Mouse (Mus musculus) embryonic facial prominence, embryonic 11.5 days (tissue): ENCODE measurements around the gene Fcer2a. TPM values are rescaled to one million over a fixed set of nuclear protein-coding genes. Genes with fewer than 3 reads are reported as not detected.

Experiments
- ATAC-seq: fragments of 200-750 bp; cut with Nextera tagmentation; replicated peaks from 2 replicates; pipeline ENCODE4 v1.8.0; 2017; ENCODE audit warnings: low read depth; ENCODE audit not compliant: insufficient number of reproducible peaks, low FRiP score, low TSS enrichment
- DNase-seq: peaks from one replicate; pipeline ENCODE4 v3.0.0-alpha.2; 2015; ENCODE audit warnings: low spot score
- H3K27ac ChIP-seq: fragments of 300-500 bp; sonication (generic); replicated peaks from 2 replicates; pipeline ENCODE4 v1.5.1; 2014; ENCODE audit warnings: mild to moderate bottlenecking, low read depth, low read length, control low read depth
- H3K27me3 ChIP-seq: fragments of 300-500 bp; sonication (generic); 2 replicates; pipeline ENCODE4 v1.6.1; 2014; ENCODE audit warnings: mild to moderate bottlenecking, low read length, moderate library complexity, mixed read lengths; ENCODE audit not compliant: control insufficient read depth, insufficient read depth
- H3K36me3 ChIP-seq: fragments of 300-500 bp; sonication (generic); replicated peaks from 2 replicates; pipeline ENCODE4 v1.6.1; 2014; ENCODE audit warnings: low read depth, mild to moderate bottlenecking, low read length, moderate library complexity, mixed read lengths; ENCODE audit not compliant: control insufficient read depth, insufficient read depth
- H3K4me1 ChIP-seq: fragments of 300-500 bp; sonication (generic); 2 replicates; pipeline ENCODE4 v1.6.1; 2014; ENCODE audit warnings: low read length, mixed read lengths; ENCODE audit not compliant: control insufficient read depth, insufficient read depth
- H3K4me2 ChIP-seq: fragments of 300-500 bp; sonication (generic); 2 replicates; pipeline ENCODE4 v1.6.1; 2014; ENCODE audit warnings: low read depth, mild to moderate bottlenecking, control low read depth, low read length, moderate library complexity
- H3K4me3 ChIP-seq: fragments of 300-500 bp; sonication (generic); 2 replicates; pipeline ENCODE4 v1.5.1; 2014; ENCODE audit warnings: low read depth, low read length, control low read depth
- H3K9ac ChIP-seq: fragments of 300-500 bp; sonication (generic); replicated peaks from 2 replicates; pipeline ENCODE4 v1.6.1; 2014; ENCODE audit warnings: mild to moderate bottlenecking, control low read depth, low read length
- H3K9me3 ChIP-seq: fragments of 300-500 bp; sonication (generic); replicated peaks from 2 replicates; pipeline ENCODE4 v1.6.1; 2016; ENCODE audit warnings: mild to moderate bottlenecking, low read length, inconsistent platforms, mixed read lengths; ENCODE audit not compliant: control insufficient read depth
- WGBS: fragments of 180-500 bp; shearing (Covaris S2); extraction: QIAGEN DNeasy Blood & Tissue Kit; methylation state at CpG from one replicate; pipeline ENCODE4 v1.1.7; 2014; 5-methylcytosine and 5-hydroxymethylcytosine counted together
- polyA plus RNA-seq: library from polyadenylated mRNA; unstranded; fragments of >200 nt; fragmentation: Nextera tagmentation; extraction: Ambion mirVana; gene quantifications from 2 replicates; pipeline ENCODE4 v1.2.1, GENCODE M21; 2014

Gene Fcer2a
- polyA plus RNA-seq, 1 experiment from 2014 or later, result 0.25 TPM

DNA sequence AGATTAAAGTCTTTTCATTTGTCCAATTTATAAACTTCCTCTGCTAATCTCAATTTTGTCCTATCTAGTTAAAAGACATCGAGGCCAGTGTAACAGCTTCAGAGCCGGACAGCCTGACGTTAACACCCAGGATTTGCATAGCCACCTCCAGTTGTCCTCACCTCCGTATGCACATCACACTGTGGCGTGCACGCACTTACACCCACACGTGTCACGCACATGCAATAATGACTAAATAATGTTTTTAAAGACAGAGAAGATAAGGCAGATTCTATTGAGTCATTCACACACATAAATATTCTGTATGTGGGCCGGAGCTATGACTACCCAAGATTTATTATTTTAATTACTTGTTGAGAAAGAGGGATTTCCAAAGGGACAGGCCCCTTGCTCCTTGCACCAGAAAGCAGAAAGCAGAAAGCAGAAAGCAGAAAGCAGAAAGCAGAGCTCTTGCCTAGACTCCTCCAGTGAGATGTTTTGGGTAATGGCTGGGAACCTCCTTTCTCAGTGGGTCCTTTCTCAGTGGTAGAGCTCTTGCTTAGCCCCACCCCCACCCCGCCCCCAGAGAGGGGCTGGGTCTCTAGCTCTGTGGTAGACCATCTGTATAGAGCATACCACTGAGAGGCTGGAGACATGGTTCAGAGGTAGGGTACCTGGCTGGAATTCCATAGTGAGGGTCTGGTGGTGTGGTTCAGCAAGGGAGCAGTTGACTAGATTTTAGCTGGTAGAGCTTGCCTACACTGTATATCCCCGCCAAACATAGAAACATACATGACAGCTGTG is 39.1 kb downstream of the Fcer2a start:
- Histone ChIP-seq H3K27me3 (no peaks in the 10 kb centered on the region), H3K27ac (no peak overlapping the region), H3K9me3 (no peaks in the 10 kb centered on the region), H3K9ac (no peak overlapping the region), H3K4me3 (no peak overlapping the region), H3K36me3 (no peaks in the 10 kb centered on the region), H3K4me2 (no peak overlapping the region), H3K4me1 (no peaks in the 10 kb centered on the region; the same call in 1 of the 2 replicates)
- WGBS, result 77% methylated on average over 11 of the region's 11 CpGs
- no peak for ATAC-seq
- no peak for DNase-seq

DNA sequence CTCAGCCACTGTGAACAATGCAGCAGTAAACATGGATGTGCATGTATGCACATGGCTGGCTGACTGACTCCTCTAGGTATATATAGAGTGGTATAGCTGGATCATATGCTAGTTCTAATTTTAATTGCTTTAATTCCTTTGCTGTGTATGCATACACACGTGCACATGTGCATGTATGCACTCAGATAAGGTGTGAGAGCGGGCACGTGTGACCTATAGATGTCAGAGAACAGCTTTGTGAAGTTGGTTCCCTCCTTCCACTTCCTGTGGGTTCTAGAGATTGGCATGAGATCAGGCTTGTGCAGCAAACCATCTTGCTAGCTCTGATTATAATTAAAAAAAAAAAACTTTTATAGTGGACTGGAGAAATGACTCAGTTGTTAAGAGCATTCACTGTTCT is 41.1 kb downstream of the Fcer2a start:
- H3K36me3 ChIP-seq, result no peaks in the 10 kb centered on the region
- no peaks in the 10 kb centered on the region for H3K27me3 ChIP-seq
- H3K4me3 ChIP-seq, result no peak overlapping the region
- H3K9ac ChIP-seq, result no peak overlapping the region
- whole genome bisulfite sequencing, result 68% methylated on average over 3 of the region's 3 CpGs
- no peak overlapping the region for H3K27ac ChIP-seq
- DNase-seq (no peak), ATAC-seq (no peak)
- no peaks in the 10 kb centered on the region; the same call in 1 of the 2 replicates for H3K4me1 ChIP-seq
- H3K4me2 ChIP-seq, result no peak overlapping the region
- no peaks in the 10 kb centered on the region for H3K9me3 ChIP-seq

DNA sequence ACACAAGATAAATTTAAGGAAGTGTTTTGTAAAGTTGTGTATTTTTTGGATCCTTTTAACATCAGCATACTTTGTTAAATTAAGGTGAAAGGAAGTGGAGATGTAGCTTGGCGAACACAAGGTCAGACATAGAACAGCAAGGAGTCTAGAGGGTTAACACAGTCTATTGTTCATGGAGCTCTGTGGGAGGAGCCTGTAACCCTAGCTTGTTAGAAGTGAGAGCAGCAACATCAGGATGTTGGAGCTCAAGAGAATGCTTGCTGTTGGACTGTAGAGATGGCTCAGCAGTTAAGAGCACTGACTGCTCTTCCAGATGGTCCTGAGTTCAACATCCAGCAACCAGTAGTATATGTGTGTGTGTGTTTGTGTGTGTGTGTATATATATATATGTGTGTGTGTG is 45.0 kb downstream of the Fcer2a start:
- WGBS, result 39% methylated on average over 1 of the region's 1 CpGs
- no peak overlapping the region for H3K27ac ChIP-seq
- H3K9ac ChIP-seq, result no peak overlapping the region
- H3K4me3 ChIP-seq, result no peak overlapping the region
- no peaks in the 10 kb centered on the region for H3K27me3 ChIP-seq
- no peak overlapping the region for H3K4me2 ChIP-seq
- DNase-seq (peak; percentile 41), ATAC-seq (no peak)
- H3K9me3 ChIP-seq, result no peaks in the 10 kb centered on the region
- H3K4me1 ChIP-seq, result no peaks in the 10 kb centered on the region
- no peaks in the 10 kb centered on the region for H3K36me3 ChIP-seq

DNA sequence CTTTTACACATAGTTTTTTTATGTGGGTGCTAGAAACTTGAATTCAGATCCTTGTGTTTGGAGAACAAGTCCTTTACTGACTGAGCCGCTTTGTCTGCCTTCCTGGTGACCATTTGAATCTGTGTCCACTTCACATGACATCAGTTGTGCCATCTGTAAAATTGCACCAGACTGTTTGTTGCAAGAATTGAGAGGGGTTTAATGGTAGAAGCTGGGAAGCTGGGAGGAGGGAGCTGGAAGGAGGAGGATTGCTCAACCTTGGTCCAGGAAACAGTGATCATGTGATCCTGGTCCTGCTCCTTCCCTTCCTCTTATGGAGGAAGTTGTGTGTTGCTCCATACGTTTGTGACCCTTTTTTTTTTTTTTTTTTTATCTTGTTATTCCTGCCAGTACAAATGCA is 45.7 kb downstream of the Fcer2a start:
- H3K9me3 ChIP-seq, result no peaks in the 10 kb centered on the region
- H3K36me3 ChIP-seq, result no peaks in the 10 kb centered on the region
- H3K4me1 ChIP-seq, result no peaks in the 10 kb centered on the region
- no peak overlapping the region for H3K4me3 ChIP-seq
- DNase-seq (no peak), ATAC-seq (no peak)
- 57% methylated on average over 2 of the region's 2 CpGs for WGBS
- H3K27me3 ChIP-seq, result no peaks in the 10 kb centered on the region
- H3K27ac ChIP-seq, result no peak overlapping the region
- no peak overlapping the region for H3K4me2 ChIP-seq
- H3K9ac ChIP-seq, result no peak overlapping the region

DNA sequence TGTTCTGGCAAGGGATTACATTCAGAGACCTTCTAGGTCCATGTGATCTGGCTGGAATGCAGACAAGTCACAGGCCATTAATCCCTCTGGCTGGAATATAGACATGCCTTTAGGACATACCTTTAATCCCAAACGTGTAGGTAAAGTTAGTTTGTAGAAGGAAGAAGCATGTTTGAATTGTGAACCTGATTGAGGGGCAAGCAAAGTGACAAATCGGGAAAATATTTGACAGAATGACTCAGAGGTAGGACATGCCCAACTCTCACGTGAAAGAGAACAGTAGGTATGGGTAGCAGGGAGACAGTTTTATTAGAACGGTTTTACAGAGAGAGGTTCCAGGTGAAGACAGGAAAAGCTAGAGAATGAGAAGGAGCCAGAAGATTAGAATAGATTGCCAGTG is 46.4 kb downstream of the Fcer2a start:
- Histone ChIP-seq H3K4me2 (no peak overlapping the region), H3K36me3 (no peaks in the 10 kb centered on the region), H3K4me3 (no peak overlapping the region), H3K27me3 (no peaks in the 10 kb centered on the region), H3K9me3 (no peaks in the 10 kb centered on the region), H3K4me1 (no peaks in the 10 kb centered on the region), H3K9ac (no peak overlapping the region), H3K27ac (no peak overlapping the region)
- DNase-seq (no peak), ATAC-seq (no peak)
- 78% methylated on average over 4 of the region's 4 CpGs for WGBS

DNA sequence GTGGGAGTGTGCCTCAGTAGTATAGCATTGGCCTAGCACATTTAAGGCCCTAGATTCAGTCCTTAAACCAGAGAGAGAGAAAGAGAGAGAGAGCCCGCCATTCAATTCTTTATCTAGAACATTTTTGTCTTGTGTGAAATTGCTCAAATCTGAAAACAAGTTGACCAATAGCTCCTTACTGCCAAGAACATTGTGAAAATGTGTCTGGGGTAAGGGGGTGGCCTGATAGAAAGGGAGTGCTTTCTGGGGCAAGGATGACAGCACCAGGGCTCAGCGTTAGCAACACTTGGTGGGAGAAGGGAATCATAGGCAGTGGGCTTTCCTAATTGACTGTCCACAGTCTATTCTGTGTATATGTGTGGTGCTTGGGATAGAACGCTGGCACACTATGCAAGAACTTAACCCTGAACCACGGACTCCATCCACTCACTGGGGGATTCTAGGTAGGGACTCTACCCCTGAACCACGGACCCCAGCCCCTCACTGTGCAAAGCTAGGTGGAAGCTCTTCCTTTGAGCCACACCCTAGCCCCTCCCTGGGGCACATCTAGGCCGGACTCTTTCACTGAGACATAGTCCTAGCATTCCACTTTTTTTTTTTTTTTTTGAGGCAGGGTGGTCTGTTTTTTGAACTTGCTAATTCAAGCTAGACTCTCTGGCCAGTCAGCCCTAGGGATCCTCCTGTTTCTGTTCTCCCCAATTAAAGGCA is 47.0 kb downstream of the Fcer2a start:
- H3K36me3 ChIP-seq, result no peaks in the 10 kb centered on the region
- H3K4me2 ChIP-seq, result no peak overlapping the region
- H3K4me1 ChIP-seq, result no peaks in the 10 kb centered on the region
- no peak overlapping the region for H3K9ac ChIP-seq
- 77% methylated on average over 6 of the region's 6 CpGs for WGBS
- no peaks in the 10 kb centered on the region for H3K9me3 ChIP-seq
- H3K4me3 ChIP-seq, result no peak overlapping the region
- DNase-seq (no peak), ATAC-seq (no peak)
- no peaks in the 10 kb centered on the region for H3K27me3 ChIP-seq
- H3K27ac ChIP-seq, result no peak overlapping the region

DNA sequence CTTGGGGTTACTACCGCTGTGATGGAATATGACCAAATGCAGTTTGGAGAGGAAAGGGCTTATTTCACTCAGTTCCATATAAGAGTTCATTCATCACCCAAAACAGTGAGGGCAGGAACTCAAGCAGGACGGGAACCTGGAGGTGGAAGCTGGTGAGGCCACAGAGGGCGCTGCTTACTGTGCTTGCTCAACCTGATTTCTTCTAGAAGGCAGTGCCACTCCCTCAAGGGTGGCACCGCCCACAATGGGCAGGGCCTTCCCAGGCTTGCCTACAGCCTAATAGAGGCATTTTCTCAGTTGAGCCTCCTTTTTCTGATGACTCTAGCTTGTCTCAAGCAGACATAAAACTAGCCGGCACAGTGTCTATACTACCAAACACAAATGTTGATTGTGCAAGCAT is 48.2 kb downstream of the Fcer2a start:
- Histone ChIP-seq H3K9me3 (no peaks in the 10 kb centered on the region), H3K27me3 (no peaks in the 10 kb centered on the region), H3K9ac (no peak overlapping the region), H3K4me3 (no peak overlapping the region), H3K4me2 (no peak overlapping the region), H3K27ac (no peak overlapping the region), H3K4me1 (no peaks in the 10 kb centered on the region), H3K36me3 (no peaks in the 10 kb centered on the region)
- no peak for ATAC-seq
- peak; percentile 24 for DNase-seq
- 20% methylated on average over 5 of the region's 5 CpGs for WGBS
